ENCODE assay signal across 17 mouse cellular contexts in the genomic region with DNA sequence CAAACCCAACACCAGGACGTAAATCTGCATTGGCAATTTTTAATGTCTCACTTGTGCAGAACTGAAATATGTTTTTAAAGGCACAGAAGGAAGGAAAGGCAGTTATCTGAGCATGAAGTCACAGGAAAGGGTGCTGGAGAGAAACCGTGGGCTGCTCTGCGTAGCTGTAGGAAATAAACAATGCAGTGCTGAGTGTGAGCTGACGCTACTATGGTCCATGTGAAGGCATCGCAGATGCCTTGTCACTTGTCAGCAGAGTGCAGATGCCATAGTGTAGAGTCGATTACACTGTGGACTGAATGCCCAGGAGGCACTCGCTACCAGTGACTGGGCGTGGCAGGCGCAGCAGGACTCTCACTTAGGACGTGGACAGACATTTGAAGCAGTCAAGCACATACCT. TPM values are rescaled to one million over a fixed set of nuclear protein-coding genes. Genes with fewer than 3 reads are reported as not detected.
ATAC-seq lines count a peak whose summit lies in the region.
"Had no signal": no experiment of that assay in that cellular context is flagged by ENCODE, and none has a peak within 500 bp of the region (broad histone marks: within the 10 kb centered on the region; RNA-seq: fewer than 3 reads in every experiment).

No protein-coding gene starts in this region.

- peak; percentile 93 for ATAC-seq in erythroblast, adult 5-6 weeks (replicated peaks; ENCODE audit: low FRiP score, poor library complexity, severe bottlenecking)
- ATAC-seq in erythroid progenitor cell, adult 5-6 weeks (replicated peaks; ENCODE audit: low FRiP score, poor library complexity, severe bottlenecking) = peak; percentile 89
- 0 out of 2 replicates have a peak, but pooled peaks have one; percentile 18 for ATAC-seq in frontal cortex, adult (ENCODE audit: low TSS enrichment)
- 0 out of 2 replicates have a peak, but pooled peaks have one; percentile 22 for ATAC-seq in megakaryocyte, adult 5-6 weeks (ENCODE audit: poor library complexity, severe bottlenecking)
- ATAC-seq in megakaryocyte-erythroid progenitor cell, adult 5-6 weeks (replicated peaks; ENCODE audit: low FRiP score, low TSS enrichment, poor library complexity, severe bottlenecking) = peak; percentile 69

RNA-seq across cellular contexts. Expression of gene Col9a2, which starts 20.0 kb away (rescaled TPM):
- total RNA-seq in erythroblast, adult 5-6 weeks (2015; ENCODE audit: low replicate concordance) = not detected in 2 replicates
- not detected in 2 replicates for total RNA-seq in erythroblast, adult 5-6 weeks (2017; ENCODE audit: low replicate concordance)
- not detected in 2 replicates for total RNA-seq in erythroid progenitor cell, adult 5-6 weeks (2015; ENCODE audit: low replicate concordance)
- not detected in 2 replicates for total RNA-seq in erythroid progenitor cell, adult 5-6 weeks (2017; ENCODE audit: low replicate concordance)
- total RNA-seq in megakaryocyte, adult 5-6 weeks (2015) = not detected in 2 replicates
- total RNA-seq in megakaryocyte, adult 5-6 weeks (2017) = not detected in 2 replicates
- total RNA-seq in megakaryocyte-erythroid progenitor cell, adult 5-6 weeks (2014; fragmentation: Nextera tagmentation) = not detected in 2 replicates
- total RNA-seq in megakaryocyte-erythroid progenitor cell, adult 5-6 weeks (2017) = not detected in 2 replicates
- total RNA-seq: CH12.LX, G1E had no signal

RNA-seq across cellular contexts. Expression of gene Zmpste24, which starts 38.8 kb away (rescaled TPM):
- total RNA-seq in erythroblast, adult 5-6 weeks (2015; ENCODE audit: low replicate concordance) = 37.3 and 38.0 TPM in 2 replicates
- total RNA-seq in erythroblast, adult 5-6 weeks (2017; ENCODE audit: low replicate concordance) = 19.0 and 27.3 TPM in 2 replicates
- 31.9 and 32.4 TPM in 2 replicates for total RNA-seq in erythroid progenitor cell, adult 5-6 weeks (2015; ENCODE audit: low replicate concordance)
- total RNA-seq in erythroid progenitor cell, adult 5-6 weeks (2017; ENCODE audit: low replicate concordance) = 10.8 and 25.5 TPM in 2 replicates
- total RNA-seq in megakaryocyte, adult 5-6 weeks (2015) = 61.3 and 63.0 TPM in 2 replicates
- 62.0 and 80.7 TPM in 2 replicates for total RNA-seq in megakaryocyte, adult 5-6 weeks (2017)
- 33.5 and 34.1 TPM in 2 replicates for total RNA-seq in megakaryocyte-erythroid progenitor cell, adult 5-6 weeks (2014; fragmentation: Nextera tagmentation)
- 65.3 and 78.7 TPM in 2 replicates for total RNA-seq in megakaryocyte-erythroid progenitor cell, adult 5-6 weeks (2017)

RNA-seq across cellular contexts. Expression of gene Smap2, which starts 42.2 kb away (rescaled TPM):
- 29.4 and 36.4 TPM in 2 replicates for total RNA-seq in erythroblast, adult 5-6 weeks (2015; ENCODE audit: low replicate concordance)
- 25.5 and 27.3 TPM in 2 replicates for total RNA-seq in erythroblast, adult 5-6 weeks (2017; ENCODE audit: low replicate concordance)
- total RNA-seq in erythroid progenitor cell, adult 5-6 weeks (2015; ENCODE audit: low replicate concordance) = 44.0 and 57.3 TPM in 2 replicates
- total RNA-seq in erythroid progenitor cell, adult 5-6 weeks (2017; ENCODE audit: low replicate concordance) = 28.8 and 31.5 TPM in 2 replicates
- 95.9 and 115 TPM in 2 replicates for total RNA-seq in megakaryocyte, adult 5-6 weeks (2015)
- 37.2 and 62.2 TPM in 2 replicates for total RNA-seq in megakaryocyte, adult 5-6 weeks (2017)
- 157 and 168 TPM in 2 replicates for total RNA-seq in megakaryocyte-erythroid progenitor cell, adult 5-6 weeks (2014; fragmentation: Nextera tagmentation)
- 84.1 and 87.3 TPM in 2 replicates for total RNA-seq in megakaryocyte-erythroid progenitor cell, adult 5-6 weeks (2017)

RNA-seq across cellular contexts. Expression of gene Tmco2, which starts 49.8 kb away (rescaled TPM):
- total RNA-seq in erythroblast, adult 5-6 weeks (2015; ENCODE audit: low replicate concordance) = not detected in 2 replicates
- total RNA-seq in erythroblast, adult 5-6 weeks (2017; ENCODE audit: low replicate concordance) = not detected in 2 replicates
- not detected in 2 replicates for total RNA-seq in erythroid progenitor cell, adult 5-6 weeks (2015; ENCODE audit: low replicate concordance)
- total RNA-seq in erythroid progenitor cell, adult 5-6 weeks (2017; ENCODE audit: low replicate concordance) = not detected in 2 replicates
- not detected in 2 replicates for total RNA-seq in megakaryocyte, adult 5-6 weeks (2015)
- total RNA-seq in megakaryocyte, adult 5-6 weeks (2017) = not detected in 2 replicates
- not detected in 2 replicates for total RNA-seq in megakaryocyte-erythroid progenitor cell, adult 5-6 weeks (2014; fragmentation: Nextera tagmentation)
- total RNA-seq in megakaryocyte-erythroid progenitor cell, adult 5-6 weeks (2017) = not detected in 2 replicates
- total RNA-seq: adrenal gland, adult 18-20 months; adrenal gland, adult 2 months; adrenal gland, adult 8-10 months; adrenal gland, postnatal 10 days; adrenal gland, postnatal 14 days; adrenal gland, postnatal 25 days; adrenal gland, postnatal 36 days; adrenal gland, postnatal 4 days; CH12.LX; ES-E14; MEL had no signal

Comparison
In these comparisons a context has a peak if more than half of its experiments do, and no peak if none do; other contexts are left out.
1. Peak in every context shown above with its lines: ATAC-seq.
2. ATAC-seq: peak in every context shown above with its lines; median percentile 93 in erythroblast, adult 5-6 weeks; 89 in erythroid progenitor cell, adult 5-6 weeks; 69 in megakaryocyte-erythroid progenitor cell, adult 5-6 weeks; 22 in megakaryocyte, adult 5-6 weeks; 18 in frontal cortex, adult.